Mouse (Mus musculus) CH12.LX (cell line): ENCODE measurements around the gene Styxl1. TPM values are rescaled to one million over a fixed set of nuclear protein-coding genes. Genes with fewer than 3 reads are reported as not detected.

ENCODE experiments used
- DNase-seq: peaks from one replicate; pipeline ENCODE4 v3.0.0-alpha.2; 2013; ENCODE audit errors: extremely low read depth
- H3K27ac ChIP-seq: 2 replicates; pipeline ENCODE4 v1.5.1; 2012; ENCODE audit warnings: low read depth, mild to moderate bottlenecking, control low read depth, moderate library complexity; ENCODE audit not compliant: insufficient read depth
- H3K27me3 ChIP-seq: replicated peaks from 2 replicates; pipeline ENCODE3; 2012; ENCODE audit warnings: inconsistent platforms
- H3K36me3 ChIP-seq, 2 experiments: replicated peaks in 1 of 2; 2 replicates each; pipeline versions ENCODE3 to v1.6.1; 2012; ENCODE audit warnings: inconsistent platforms in 1 of 2, low read length in 1 of 2, mild to moderate bottlenecking in 1 of 2, mixed read lengths in 1 of 2, moderate library complexity in 1 of 2; ENCODE audit not compliant: control insufficient read depth in 1 of 2, insufficient read depth in 1 of 2
- H3K4me1 ChIP-seq, 2 experiments: 2 replicates each; pipeline ENCODE4 v1.6.1; 2012; ENCODE audit warnings: inconsistent platforms in 1 of 2, moderate library complexity in 1 of 2; ENCODE audit not compliant: insufficient read depth in 2 of 2, control insufficient read depth in 1 of 2
- H3K4me2 ChIP-seq: 2 replicates; pipeline ENCODE4 v1.6.1; 2012; ENCODE audit warnings: low read depth, mild to moderate bottlenecking, control low read depth; ENCODE audit not compliant: poor library complexity, insufficient read depth, severe bottlenecking
- H3K4me3 ChIP-seq, 3 experiments: fragments of 150-350 bp in 1 of 3; sonication (generic) in 1 of 3; replicated peaks in 1 of 3; 2 replicates each; pipeline versions ENCODE3 to v1.5.1; 2011 to 2012; ENCODE audit warnings: low read depth in 2 of 3, low read length in 2 of 3, mild to moderate bottlenecking in 2 of 3, moderate library complexity in 2 of 3, control low read depth in 1 of 3, improper control_type of control experiment in 1 of 3, inconsistent platforms in 1 of 3, mixed read lengths in 1 of 3; ENCODE audit not compliant: poor library complexity in 1 of 3
- H3K79me2 ChIP-seq: replicated peaks from 2 replicates; pipeline ENCODE4 v1.6.1; 2012; ENCODE audit warnings: mild to moderate bottlenecking, moderate library complexity; ENCODE audit not compliant: control insufficient read depth, poor library complexity, insufficient read depth, severe bottlenecking; ENCODE audit errors: extremely low read depth
- H3K9ac ChIP-seq: 2 replicates; pipeline ENCODE4 v1.6.1; 2012; ENCODE audit warnings: low read depth, mild to moderate bottlenecking, control low read depth, moderate library complexity; ENCODE audit not compliant: insufficient read depth
- H3K9me3 ChIP-seq: replicated peaks from 2 replicates; pipeline ENCODE3; 2012; ENCODE audit warnings: low read length, inconsistent platforms, mixed read lengths
- BHLHE40 ChIP-seq: IDR thresholded peaks from 2 replicates; pipeline ENCODE4 v1.6.1; 2011; ENCODE audit warnings: mild to moderate bottlenecking, low read depth, low read length, improper control_type of control experiment
- CHD1 ChIP-seq: IDR thresholded peaks from 2 replicates; pipeline ENCODE4 v1.6.1; 2012; ENCODE audit warnings: low read depth, low read length, improper control_type of control experiment, inconsistent platforms
- CHD2 ChIP-seq: IDR thresholded peaks from 2 replicates; pipeline ENCODE4 v1.6.1; 2011; ENCODE audit warnings: low read length, improper control_type of control experiment
- E2F4 ChIP-seq: IDR thresholded peaks from 2 replicates; pipeline ENCODE4 v1.6.1; 2011; ENCODE audit warnings: low read depth, low read length, improper control_type of control experiment; ENCODE audit not compliant: insufficient replicate concordance
- ELF1 ChIP-seq: IDR thresholded peaks from 2 replicates; pipeline ENCODE4 v1.6.1; 2014; ENCODE audit warnings: low read depth, mild to moderate bottlenecking, inconsistent platforms, low read length, improper control_type of control experiment
- EP300 ChIP-seq: IDR thresholded peaks from 2 replicates; pipeline ENCODE4 v1.6.1; 2011; ENCODE audit warnings: low read length, improper control_type of control experiment
- GABPA ChIP-seq: IDR thresholded peaks from 2 replicates; pipeline ENCODE4 v1.6.1; 2012; ENCODE audit warnings: low read depth, low read length, improper control_type of control experiment, inconsistent platforms; ENCODE audit not compliant: insufficient replicate concordance
- HCFC1 ChIP-seq: IDR thresholded peaks from 2 replicates; pipeline ENCODE4 v1.6.1; 2012; ENCODE audit warnings: low read depth, mild to moderate bottlenecking, inconsistent platforms, low read length, improper control_type of control experiment
- IRF4 ChIP-seq: IDR thresholded peaks from 2 replicates; pipeline ENCODE4 v1.6.1; 2014; ENCODE audit warnings: low read depth, mild to moderate bottlenecking, inconsistent platforms, low read length, improper control_type of control experiment
- JUN ChIP-seq: IDR thresholded peaks from 2 replicates; pipeline ENCODE4 v1.6.1; 2011; ENCODE audit warnings: low read depth, mild to moderate bottlenecking, low read length, improper control_type of control experiment, moderate library complexity; ENCODE audit not compliant: insufficient read depth
- JUND ChIP-seq: conservative IDR thresholded peaks from 2 replicates; pipeline ENCODE4 v1.6.1; 2011; ENCODE audit warnings: low read depth, low read length, improper control_type of control experiment
- MAX ChIP-seq: IDR thresholded peaks from 2 replicates; pipeline ENCODE4 v1.6.1; 2011; ENCODE audit warnings: low read length, improper control_type of control experiment
- MAZ ChIP-seq: IDR thresholded peaks from 2 replicates; pipeline ENCODE4 v1.6.1; 2012; ENCODE audit warnings: low read depth, mild to moderate bottlenecking, inconsistent platforms, low read length, improper control_type of control experiment, moderate library complexity
- MEF2A ChIP-seq: IDR thresholded peaks from 2 replicates; pipeline ENCODE4 v1.6.1; 2014; ENCODE audit warnings: low read depth, mild to moderate bottlenecking, inconsistent platforms, low read length, improper control_type of control experiment, borderline replicate concordance
- MYC ChIP-seq: IDR thresholded peaks from 2 replicates; pipeline ENCODE4 v1.6.1; 2011; ENCODE audit warnings: low read depth, mild to moderate bottlenecking, improper control_type of control experiment, low read length
- NELFE ChIP-seq: IDR thresholded peaks from 2 replicates; pipeline ENCODE4 v1.6.1; 2011; ENCODE audit warnings: low read depth, low read length, improper control_type of control experiment
- NRF1 ChIP-seq: IDR thresholded peaks from 2 replicates; pipeline ENCODE4 v1.6.1; 2014; ENCODE audit warnings: low read depth, mild to moderate bottlenecking, inconsistent platforms, low read length, improper control_type of control experiment, moderate library complexity
- PAX5 ChIP-seq: IDR thresholded peaks from 2 replicates; pipeline ENCODE4 v1.6.1; 2012; ENCODE audit warnings: low read length, inconsistent platforms, mixed read lengths
- SIN3A ChIP-seq: IDR thresholded peaks from 2 replicates; pipeline ENCODE4 v1.6.1; 2012; ENCODE audit warnings: low read length, improper control_type of control experiment, inconsistent platforms
- TBP ChIP-seq: conservative IDR thresholded peaks from 2 replicates; pipeline ENCODE4 v1.6.1; 2011; ENCODE audit warnings: low read depth, low read length, improper control_type of control experiment
- UBTF ChIP-seq: IDR thresholded peaks from 2 replicates; pipeline ENCODE4 v1.6.1; 2012; ENCODE audit warnings: low read depth, mild to moderate bottlenecking, inconsistent platforms, low read length, improper control_type of control experiment, moderate library complexity
- USF2 ChIP-seq: conservative IDR thresholded peaks from 2 replicates; pipeline ENCODE4 v1.6.1; 2011; ENCODE audit warnings: low read depth, low read length, improper control_type of control experiment
- ZC3H11A ChIP-seq: IDR thresholded peaks from 2 replicates; pipeline ENCODE4 v1.6.1; 2012; ENCODE audit warnings: low read depth, mild to moderate bottlenecking, inconsistent platforms, low read length, improper control_type of control experiment
- ZKSCAN1 ChIP-seq: IDR thresholded peaks from 2 replicates; pipeline ENCODE4 v1.6.1; 2012; ENCODE audit warnings: low read depth, inconsistent platforms, low read length, improper control_type of control experiment, borderline replicate concordance
- ZNF384 ChIP-seq: IDR thresholded peaks from 2 replicates; pipeline ENCODE4 v1.6.1; 2012; ENCODE audit warnings: low read depth, low read length, improper control_type of control experiment, inconsistent platforms
- dilution Hi-C: fragments of 300-500 bp; cut with MboI; formaldehyde crosslinking; loops from 2 replicates; pipeline ENCODE4 v1.14.3; 2020; ENCODE audit warnings: low sequenced_read_pairs; ENCODE audit not compliant: extremely low pct_unique_long_range_greater_than_20kb, extremely low pct_ligation_motif_present
- in situ Hi-C: fragments of 300-500 bp; cut with MboI; formaldehyde crosslinking; loops from 3 replicates; pipeline ENCODE4 v1.14.3; 2019; ENCODE audit warnings: low sequenced_read_pairs, low pct_ligation_motif_present, low pct_unique_long_range_greater_than_20kb, mixed read lengths
- polyA plus RNA-seq: library from polyadenylated mRNA; unstranded; fragments of >175 nt; gene quantifications from 2 replicates; pipeline ENCODE4 v1.2.1, GENCODE M21; 2012; ENCODE audit warnings: low read depth; ENCODE audit not compliant: insufficient read length
- total RNA-seq, 2 experiments: library from RNA; depleted of rRNA; stranded (reverse); fragments of 300-350 nt in 1 of 2; fragments of >200 nt in 1 of 2; gene quantifications; 2 replicates each; pipeline ENCODE4 v1.2.3; 2012 to 2014

Styxl1 gene
- total and polyA plus RNA-seq, 3 experiments = not detected

GRCm38 (mm10) chr5:135712803-135713202 is 65.4 kb downstream of the Styxl1 start:
- H3K9ac ChIP-seq = peak overlapping the region; percentile 21; the same call in 1 of the 2 replicates
- H3K4me2 ChIP-seq = 0 out of 2 replicates have a peak overlapping the region, but pooled peaks have one; percentile 61
- peaks cover 21 to 48% of the 10 kb centered on the region in 2 experiments for H3K36me3 ChIP-seq
- peaks cover 7% of the 10 kb centered on the region for H3K9me3 ChIP-seq
- in situ Hi-C loops (no loop called here), dilution Hi-C loops (no loop called here)
- H3K4me3 ChIP-seq = no peak overlapping the region
- DNase-seq = no peak
- peaks cover 42 to 66% of the 10 kb centered on the region in 2 experiments for H3K4me1 ChIP-seq
- TF ChIP-seq NRF1 = no peak
- no peak for TF ChIP-seq E2F4
- TF ChIP-seq SIN3A = no peak
- no peak for TF ChIP-seq ZC3H11A
- TF ChIP-seq BHLHE40 = no peak
- TF ChIP-seq IRF4 = no peak
- no peak for TF ChIP-seq ELF1
- no peak for TF ChIP-seq GABPA
- no peak for TF ChIP-seq MAZ
- TF ChIP-seq ZKSCAN1 = no peak
- TF ChIP-seq PAX5 = no peak
- H3K27me3 ChIP-seq = no peaks in the 10 kb centered on the region
- peaks cover 7% of the 10 kb centered on the region; the same call in 1 of the 2 replicates for H3K79me2 ChIP-seq
- no peak overlapping the region for H3K27ac ChIP-seq

- no peaks in the 10 kb centered on the region for H3K27me3 ChIP-seq
- dilution Hi-C loops = no loop called here
- no peak for DNase-seq
- H3K79me2 ChIP-seq = peaks cover 7% of the 10 kb centered on the region; the same call in 1 of the 2 replicates
- H3K27ac ChIP-seq = peak overlapping the region; percentile 60
- in situ Hi-C loops = no loop called here
- TF ChIP-seq UBTF = no peak
- no peak for TF ChIP-seq MEF2A
- no peak for TF ChIP-seq MYC
- TF ChIP-seq NELFE = no peak
- no peak for TF ChIP-seq MAX
- no peak for TF ChIP-seq JUN
- TF ChIP-seq BHLHE40 = no peak
- TF ChIP-seq SIN3A = no peak
- TF ChIP-seq MAZ = no peak
- no peak for TF ChIP-seq TBP
- no peak for TF ChIP-seq USF2
- TF ChIP-seq GABPA = no peak
- no peak for TF ChIP-seq HCFC1
- no peak for TF ChIP-seq CHD1
- TF ChIP-seq EP300 = no peak
- no peak for TF ChIP-seq ZNF384
- TF ChIP-seq JUND = no peak
- TF ChIP-seq CHD2 = no peak
- no peak overlapping the region for H3K4me2 ChIP-seq
- peaks cover 17 to 46% of the 10 kb centered on the region in 2 experiments for H3K36me3 ChIP-seq
- H3K4me3 ChIP-seq = no peak overlapping the region
- H3K4me1 ChIP-seq = peaks cover 49 to 76% of the 10 kb centered on the region in 2 experiments
- peaks cover 11% of the 10 kb centered on the region for H3K9me3 ChIP-seq
- no peak overlapping the region for H3K9ac ChIP-seq
These were observed 66.4 kb downstream of the Styxl1 start for GRCm38 (mm10) chr5:135711582-135712355.
